Mouse (Mus musculus): ENCODE measurements around the gene Hist1h2bh. TPM values are rescaled to one million over a fixed set of nuclear protein-coding genes. Genes with fewer than 3 reads are reported as not detected.
"Not testable (repeated sequence)": the region's sequence is repeated elsewhere in the genome, so short reads cannot be mapped to it uniquely, and the experiment has no call there.

The Hist1h2bh gene
- total RNA-seq, 2 experiments from 2014 or later: 20.3 to 172 TPM

DNA sequence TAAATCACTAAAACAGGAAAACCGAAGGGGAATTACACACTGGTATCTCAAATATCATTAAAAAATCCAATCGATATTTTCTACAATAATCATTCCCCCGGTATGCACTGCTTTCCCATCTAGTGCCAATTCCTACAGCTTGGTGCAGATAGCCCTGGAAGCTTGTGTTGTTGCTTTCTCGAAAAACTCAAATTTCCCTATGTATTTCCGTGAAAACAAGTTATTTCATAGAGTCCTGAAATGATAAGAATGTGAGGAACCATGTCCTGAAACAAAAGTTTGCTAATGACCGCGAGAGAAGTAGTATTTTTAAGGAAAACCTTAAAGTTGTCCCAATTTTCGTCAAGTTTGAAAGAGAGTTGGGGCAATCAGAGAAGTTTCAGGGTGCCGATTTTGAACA, 11.2 kb upstream of the Hist1h2bh start:
- no peak for ATAC-seq (replicated peaks; ENCODE audit: poor library complexity, severe bottlenecking)

DNA sequence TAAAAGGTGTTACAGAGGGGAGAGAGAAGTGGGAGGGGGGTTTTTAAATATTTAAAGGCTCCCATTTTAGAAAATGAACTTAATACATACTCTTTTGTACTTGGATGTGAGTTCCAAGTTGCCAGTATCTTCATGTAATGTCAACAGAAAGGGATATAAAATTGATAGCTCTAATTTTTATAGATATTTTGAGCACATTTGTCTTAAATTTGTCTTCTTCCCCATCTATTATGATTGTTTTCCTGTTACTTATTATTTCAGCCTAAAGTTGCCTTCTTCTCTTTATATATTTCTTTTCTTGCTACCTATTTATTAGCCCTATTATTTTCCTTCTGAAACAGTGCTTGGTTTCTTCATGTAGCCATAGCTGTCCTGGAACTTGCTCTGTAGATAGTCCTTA, 9.8 kb upstream of the Hist1h2bh start, which contains the start of gene Hist1h1d:
TSS of gene Hist1h1d (plus strand) at position 301 of the 400 bp plus-strand sequence.
- no peak for ATAC-seq (replicated peaks; ENCODE audit: poor library complexity, severe bottlenecking)

DNA sequence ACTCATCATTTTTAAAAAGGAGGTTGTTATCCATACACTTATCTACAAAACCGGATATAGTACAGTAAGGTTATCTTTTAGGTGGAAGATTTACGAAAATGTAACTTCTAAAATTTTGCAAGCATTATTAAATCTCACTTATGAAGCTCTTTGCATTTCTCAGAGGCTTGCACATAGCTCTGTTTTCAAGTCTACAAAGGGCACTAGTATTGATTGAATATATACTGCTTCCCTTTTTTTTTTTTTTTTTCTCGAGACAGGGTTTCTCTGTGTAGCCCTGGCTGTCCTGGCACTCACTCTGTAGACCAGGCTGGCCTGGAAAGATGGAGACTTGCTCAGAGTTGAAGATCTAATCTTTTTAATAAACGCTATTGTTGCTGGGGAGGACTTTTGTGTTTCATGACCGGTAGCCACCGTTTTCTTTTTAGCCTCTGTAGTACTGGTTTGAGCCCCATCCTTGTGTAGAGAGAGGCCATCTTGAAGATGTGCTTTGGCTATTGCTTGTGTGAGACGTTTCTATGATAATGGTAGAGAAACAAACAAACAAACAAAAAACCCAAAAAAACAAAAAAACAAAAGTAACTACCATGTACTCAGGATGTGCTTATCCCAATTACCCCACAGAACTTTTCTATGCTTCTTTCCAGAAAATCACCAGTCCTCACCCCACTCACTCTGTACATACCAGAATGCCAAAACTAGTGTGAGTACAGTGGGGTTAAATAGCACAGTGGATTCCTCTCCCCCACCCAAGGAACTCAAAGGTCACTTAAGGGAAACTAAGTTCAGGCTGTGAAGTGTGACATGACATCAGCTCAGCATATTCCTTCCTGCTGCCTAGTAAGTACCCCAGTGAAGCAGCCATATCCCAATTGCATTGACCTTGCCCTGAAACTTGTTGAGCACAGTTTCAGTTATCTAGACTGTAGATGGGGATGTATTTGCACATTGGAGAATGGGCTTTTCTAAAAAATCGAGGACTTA, 9.0 kb upstream of the Hist1h2bh start:
- no peak for ATAC-seq (replicated peaks; ENCODE audit: poor library complexity, severe bottlenecking)

DNA sequence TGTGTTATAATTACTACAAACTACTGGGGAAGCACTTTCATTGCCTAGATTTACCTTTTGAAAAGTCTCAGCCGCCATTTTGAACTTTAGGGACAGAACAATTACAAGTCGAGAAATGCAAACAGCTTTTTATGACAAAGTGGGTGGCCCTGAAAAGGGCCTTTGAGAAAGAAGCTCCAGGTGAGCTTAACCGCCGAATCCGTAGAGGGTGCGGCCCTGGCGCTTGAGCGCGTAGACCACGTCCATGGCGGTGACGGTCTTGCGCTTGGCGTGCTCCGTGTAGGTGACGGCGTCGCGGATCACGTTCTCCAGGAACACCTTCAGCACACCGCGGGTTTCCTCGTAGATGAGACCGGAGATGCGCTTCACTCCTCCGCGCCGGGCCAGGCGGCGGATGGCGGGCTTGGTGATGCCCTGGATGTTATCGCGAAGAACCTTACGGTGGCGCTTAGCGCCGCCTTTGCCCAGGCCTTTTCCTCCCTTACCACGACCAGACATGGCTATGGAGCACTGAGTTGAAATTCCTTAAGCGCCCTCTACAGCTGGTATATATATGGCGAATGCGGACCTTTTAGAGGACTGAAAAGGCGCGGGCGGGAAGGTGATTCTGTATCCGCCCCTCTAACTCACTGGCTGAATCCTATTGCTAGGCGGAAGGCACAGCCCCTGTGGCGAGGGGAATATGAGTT, 8.1 kb upstream of the Hist1h2bh start, which contains the start of gene Hist1h4f:
TSS of gene Hist1h4f (minus strand) at position 503 of the 689 bp plus-strand sequence.
- peak; percentile 63 for ATAC-seq (replicated peaks; ENCODE audit: poor library complexity, severe bottlenecking)

DNA sequence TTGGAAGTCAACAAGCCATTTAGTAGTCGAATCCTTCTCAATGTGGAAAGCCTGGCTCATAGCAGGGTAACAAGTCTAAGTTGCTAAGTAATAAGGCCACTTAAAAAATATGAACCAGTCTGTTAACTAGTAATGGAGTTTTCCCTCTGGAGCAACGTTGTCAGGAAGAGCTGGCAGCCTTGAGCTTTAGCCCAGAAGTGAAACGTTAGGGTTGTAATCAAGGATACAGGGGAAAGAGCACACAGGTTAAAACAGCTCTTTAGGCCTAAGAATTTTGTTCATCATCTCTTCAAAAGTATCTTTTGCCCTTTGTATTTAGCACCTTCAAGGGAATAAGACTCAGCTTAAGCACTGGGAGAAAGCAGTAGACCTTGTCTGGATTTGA, 7.6 kb upstream of the Hist1h2bh start:
- no peak for ATAC-seq (replicated peaks; ENCODE audit: poor library complexity, severe bottlenecking)

DNA sequence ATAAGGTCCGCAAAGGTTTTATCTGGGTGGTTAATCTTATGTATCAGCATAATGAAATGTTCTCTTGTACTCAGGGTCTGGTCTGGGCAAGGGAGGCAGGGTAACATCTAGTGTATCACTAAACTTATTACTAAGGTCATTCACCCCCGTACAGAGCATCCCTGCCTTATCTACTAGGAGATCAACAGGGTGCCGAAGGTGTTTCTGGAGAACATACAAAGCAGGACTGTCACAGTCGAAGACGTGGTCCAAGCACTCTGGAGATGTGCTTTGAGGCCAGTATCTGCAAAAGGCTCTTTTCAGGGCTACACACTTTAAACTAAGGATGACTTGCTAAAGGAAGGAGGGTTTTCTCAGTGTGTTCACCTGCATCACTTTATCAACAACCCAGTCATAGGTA, 3.5 kb upstream of the Hist1h2bh start:
- no peak for ATAC-seq (replicated peaks; ENCODE audit: poor library complexity, severe bottlenecking)

DNA sequence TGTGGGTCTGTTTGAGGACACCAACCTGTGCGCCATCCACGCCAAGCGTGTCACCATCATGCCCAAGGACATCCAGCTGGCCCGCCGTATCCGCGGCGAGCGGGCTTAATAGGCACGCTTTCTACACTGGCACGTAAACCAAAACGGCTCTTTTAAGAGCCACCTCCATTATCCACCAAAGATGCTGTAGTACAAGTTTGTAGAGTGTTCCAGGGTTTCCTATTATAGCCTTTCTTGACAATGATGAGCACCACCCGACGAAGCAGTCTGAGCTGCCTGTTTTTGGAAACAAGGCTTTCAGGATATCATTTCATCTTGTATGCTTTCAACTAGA, 1.6 kb upstream of the Hist1h2bh start:
- ATAC-seq (replicated peaks; ENCODE audit: poor library complexity, severe bottlenecking): peak; percentile 27

DNA sequence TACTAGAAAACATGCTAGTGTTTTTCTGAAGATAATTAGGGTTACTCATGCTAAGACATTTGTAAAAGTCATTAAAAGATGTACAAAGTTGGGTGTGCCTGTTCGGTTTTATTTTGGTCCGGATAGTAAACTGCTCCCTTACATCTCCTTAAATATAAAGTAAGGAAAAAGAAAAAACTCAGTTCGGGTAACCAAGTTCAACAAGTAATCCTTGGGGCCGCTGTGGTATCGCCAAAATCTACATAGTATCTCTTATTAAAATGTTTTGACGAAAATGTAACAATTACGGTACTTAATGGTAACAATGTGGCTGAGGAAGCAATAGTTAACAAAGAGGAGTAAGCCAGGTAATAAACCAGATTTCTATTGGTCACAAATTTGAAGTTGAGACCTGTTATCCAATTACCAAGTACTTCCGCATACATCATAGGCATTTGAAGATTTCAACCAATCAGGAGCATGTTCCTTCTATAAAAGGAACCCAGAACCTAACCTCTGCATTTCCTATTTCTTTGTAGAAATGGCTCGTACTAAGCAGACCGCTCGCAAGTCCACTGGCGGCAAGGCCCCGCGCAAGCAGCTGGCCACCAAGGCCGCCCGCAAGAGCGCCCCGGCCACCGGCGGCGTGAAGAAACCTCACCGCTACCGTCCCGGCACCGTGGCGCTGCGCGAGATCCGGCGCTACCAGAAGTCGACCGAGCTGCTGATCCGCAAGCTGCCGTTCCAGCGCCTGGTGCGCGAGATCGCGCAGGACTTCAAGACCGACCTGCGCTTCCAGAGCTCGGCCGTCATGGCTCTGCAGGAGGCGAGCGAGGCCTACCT, 984 bp upstream of the Hist1h2bh start, which contains the start of gene Hist1h3f:
TSS of gene Hist1h3f (plus strand) at position 88 of the 822 bp plus-strand sequence.
- ATAC-seq (replicated peaks; ENCODE audit: poor library complexity, severe bottlenecking): peak; percentile 72

DNA sequence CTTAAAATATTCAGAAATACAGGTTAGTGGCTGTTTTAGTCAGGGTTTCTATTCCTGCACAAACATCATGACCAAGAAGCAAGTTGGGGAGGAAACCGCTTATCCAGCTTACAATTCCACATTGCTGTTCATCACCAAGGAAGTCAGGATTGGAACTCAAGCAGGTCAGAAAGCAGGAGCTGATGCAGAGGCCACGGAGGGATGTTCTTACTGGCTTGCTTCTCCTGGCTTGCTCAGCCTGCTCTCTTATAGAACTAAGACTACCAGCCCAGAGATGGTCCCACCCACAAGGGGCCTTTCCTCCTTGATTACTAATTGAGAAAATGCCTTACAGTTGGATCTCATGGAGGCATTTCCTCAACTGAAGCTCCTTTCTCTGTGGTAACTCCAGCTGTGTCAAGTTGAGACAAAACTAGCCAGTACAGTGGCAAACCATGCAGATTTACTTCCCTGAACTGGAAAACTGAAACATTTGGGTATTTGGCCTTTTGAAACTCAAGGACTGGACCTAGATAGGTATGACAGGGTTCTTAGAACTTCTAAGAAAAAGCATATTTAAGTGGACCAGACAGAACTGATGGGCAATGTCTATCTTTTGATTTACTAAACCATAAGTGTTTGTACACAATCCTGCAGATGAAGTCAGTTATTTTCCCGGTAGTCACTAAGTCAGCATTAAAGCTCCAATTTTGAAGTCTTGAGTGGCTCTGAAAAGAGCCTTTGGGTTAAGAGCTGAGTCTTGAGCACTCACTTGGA, 789 bp downstream of the Hist1h2bh start:
- ATAC-seq (replicated peaks; ENCODE audit: poor library complexity, severe bottlenecking): not testable (repeated sequence)

GRCm38 (mm10) chr13:23541497-23541896, 1.7 kb downstream of the Hist1h2bh start:
- ATAC-seq (replicated peaks; ENCODE audit: poor library complexity, severe bottlenecking): no peak

- not testable (repeated sequence) for ATAC-seq (replicated peaks; ENCODE audit: poor library complexity, severe bottlenecking)
These were observed 3.4 kb downstream of the Hist1h2bh start for GRCm38 (mm10) chr13:23539821-23540220.

DNA sequence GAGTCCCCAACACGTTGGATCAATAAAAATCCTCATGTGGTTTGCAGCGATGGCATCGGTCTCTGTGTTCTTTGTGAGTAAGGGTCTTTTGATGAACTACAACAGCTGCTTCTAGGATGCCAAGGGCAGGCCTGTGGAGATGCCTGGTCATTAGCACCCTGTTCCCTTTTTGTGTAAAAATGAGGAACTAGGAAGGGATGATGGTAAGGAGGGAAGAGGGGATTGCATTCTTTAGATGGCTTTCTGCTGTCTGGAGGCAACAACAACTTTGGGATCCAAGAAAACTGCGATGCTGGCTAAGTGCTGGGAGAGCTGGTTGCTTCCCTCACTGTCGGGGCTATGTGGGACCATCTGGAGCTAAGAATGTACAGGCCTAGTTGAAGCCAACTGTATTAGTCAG, 4.9 kb downstream of the Hist1h2bh start:
- peak; percentile 28 for ATAC-seq (replicated peaks; ENCODE audit: poor library complexity, severe bottlenecking)

DNA sequence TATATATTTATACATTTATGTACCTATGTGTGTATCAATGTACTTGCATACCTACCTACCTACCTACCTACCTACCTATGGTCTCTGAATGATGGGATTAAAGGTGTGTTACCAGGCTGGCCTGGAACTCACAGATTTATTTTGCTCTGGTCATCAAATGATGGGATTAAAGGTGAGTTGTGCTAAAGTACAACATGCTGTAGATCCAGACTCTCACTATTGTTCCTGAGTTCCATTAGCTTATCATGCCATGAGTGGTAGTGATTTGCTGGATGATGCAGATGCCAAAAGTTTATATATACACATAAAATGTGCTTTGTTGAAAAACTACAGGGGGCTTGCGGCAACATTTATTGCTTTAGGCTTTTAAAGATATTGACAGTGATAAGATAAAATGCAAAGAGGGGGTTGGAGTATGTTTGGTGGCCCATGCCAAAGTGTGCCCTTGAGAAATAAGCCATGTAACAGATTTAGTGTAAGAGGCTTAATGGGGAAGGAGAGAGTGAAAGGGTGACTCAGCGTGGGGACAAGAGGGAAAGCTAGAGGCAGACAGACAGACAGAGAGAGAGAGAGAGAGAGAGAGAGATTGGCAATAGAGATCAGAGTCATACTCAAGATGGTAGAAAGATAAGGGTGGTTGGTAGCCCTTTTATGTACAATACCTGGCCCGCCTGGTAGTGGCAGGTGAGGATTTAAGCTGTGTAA, 6.0 kb downstream of the Hist1h2bh start:
- ATAC-seq (replicated peaks; ENCODE audit: poor library complexity, severe bottlenecking): no peak

GRCm38 (mm10) chr13:23536076-23536822, 6.9 kb downstream of the Hist1h2bh start:
- ATAC-seq (replicated peaks; ENCODE audit: poor library complexity, severe bottlenecking): no peak

GRCm38 (mm10) chr13:23535137-23536075, 7.8 kb downstream of the Hist1h2bh start, which contains the start of gene Hist1h3g:
Gene Hist1h3g, plus strand, starts transcription at chr13:23535422.
- ATAC-seq (replicated peaks; ENCODE audit: poor library complexity, severe bottlenecking): peak; percentile 65

DNA sequence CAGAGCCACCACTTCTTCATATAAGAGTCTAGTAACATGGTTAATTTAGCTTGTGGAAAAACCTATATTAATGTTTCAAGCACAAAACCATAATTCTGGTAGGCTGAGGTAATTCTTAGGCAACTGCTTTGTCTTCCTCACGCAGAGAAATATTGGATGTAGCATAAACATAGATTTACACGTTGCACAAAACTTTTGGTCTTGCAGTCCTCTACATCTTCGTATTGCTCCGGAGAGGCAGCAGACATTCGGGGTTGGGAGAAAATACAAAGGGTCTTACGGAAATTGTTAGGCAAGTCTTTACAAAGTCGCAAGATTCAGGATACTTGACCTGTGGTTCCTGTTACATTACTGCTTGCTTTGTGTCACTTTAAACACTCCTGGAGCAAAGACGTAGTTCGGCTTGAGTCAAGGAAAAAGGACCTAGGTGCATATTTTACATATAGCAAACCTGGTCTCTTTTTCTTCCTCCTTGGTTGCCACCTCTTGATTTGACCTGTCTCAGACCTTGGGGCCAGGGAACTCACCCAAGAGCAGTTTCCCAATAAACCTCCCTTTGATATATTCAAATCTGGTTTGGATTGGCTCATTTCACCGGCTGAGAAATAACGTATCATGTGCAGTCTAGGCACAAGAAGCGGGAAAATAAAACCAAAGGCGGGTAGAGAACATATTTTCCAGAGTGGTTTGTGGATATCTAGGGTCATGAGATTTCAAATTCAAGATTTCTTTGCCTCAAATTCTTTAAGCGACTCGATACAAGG, 8.6 kb downstream of the Hist1h2bh start:
- peak; percentile 7; the same call in 1 of the 2 replicates for ATAC-seq (replicated peaks; ENCODE audit: poor library complexity, severe bottlenecking)
